Mouse (Mus musculus): Measurements from ENCODE around the gene Psmc3.

DNA sequence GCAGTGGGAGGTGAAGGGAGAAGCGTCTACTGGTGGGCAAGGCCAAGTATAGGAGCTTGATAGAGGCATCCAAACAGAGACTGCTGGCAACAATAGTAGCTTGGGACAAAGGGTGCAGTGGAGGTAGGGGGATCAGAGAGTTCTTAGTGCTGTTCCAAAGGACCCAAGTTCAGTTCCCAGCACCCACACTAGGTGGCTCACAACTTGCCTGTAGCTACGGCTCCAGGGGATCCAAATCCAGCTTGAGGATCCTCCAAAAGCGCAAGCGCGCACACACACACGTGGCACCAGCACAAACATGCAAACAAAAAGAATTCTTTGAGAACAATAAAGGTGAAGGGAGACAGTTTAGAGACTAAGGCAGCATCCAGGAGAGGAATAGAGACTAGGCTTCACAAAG lies 10.4 kb downstream of the Psmc3 start:
- TF ChIP-seq CTCF (IDR thresholded peaks at IDR 0.05; ENCODE audit: low read depth, low read length) = no peak
- TF ChIP-seq POLR2A (IDR thresholded peaks at IDR 0.05; ENCODE audit: borderline replicate concordance, low read depth, low read length) = no peak
